Mouse (Mus musculus) right cerebral cortex, adult 2 months (tissue): ENCODE data around the gene Ak1.

Source experiments
- DNase-seq, 2 experiments: peaks; one replicate each; pipeline ENCODE4 v3.0.0; 2021 to 2022; ENCODE audit warnings: low spot score in 2 of 2

The Ak1 gene

DNA sequence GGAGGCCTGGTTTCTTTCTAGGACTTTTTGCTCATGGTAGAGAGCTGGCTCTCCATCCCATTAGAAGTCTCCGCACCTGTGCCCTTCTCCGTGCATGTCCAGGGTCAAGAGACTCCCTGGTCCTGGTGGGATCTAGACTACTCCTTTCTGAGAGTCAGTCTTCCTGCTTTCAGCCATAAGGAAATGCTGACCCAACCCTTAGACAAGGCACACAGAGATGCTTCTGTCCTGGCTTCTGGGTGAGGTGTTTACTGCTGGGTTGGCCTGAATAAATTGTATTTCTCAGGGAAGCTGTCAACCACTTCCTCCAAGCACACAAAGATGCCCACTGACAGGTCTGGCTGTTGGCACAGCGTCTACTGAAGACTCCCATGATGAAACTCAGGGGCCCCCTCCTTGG, 22.1 kb upstream of the Ak1 start, which contains the start of gene St6galnac6:
Gene St6galnac6 (plus strand): TSS at position 301 of the 400 bp plus-strand sequence.
- DNase-seq, result no peak

DNA sequence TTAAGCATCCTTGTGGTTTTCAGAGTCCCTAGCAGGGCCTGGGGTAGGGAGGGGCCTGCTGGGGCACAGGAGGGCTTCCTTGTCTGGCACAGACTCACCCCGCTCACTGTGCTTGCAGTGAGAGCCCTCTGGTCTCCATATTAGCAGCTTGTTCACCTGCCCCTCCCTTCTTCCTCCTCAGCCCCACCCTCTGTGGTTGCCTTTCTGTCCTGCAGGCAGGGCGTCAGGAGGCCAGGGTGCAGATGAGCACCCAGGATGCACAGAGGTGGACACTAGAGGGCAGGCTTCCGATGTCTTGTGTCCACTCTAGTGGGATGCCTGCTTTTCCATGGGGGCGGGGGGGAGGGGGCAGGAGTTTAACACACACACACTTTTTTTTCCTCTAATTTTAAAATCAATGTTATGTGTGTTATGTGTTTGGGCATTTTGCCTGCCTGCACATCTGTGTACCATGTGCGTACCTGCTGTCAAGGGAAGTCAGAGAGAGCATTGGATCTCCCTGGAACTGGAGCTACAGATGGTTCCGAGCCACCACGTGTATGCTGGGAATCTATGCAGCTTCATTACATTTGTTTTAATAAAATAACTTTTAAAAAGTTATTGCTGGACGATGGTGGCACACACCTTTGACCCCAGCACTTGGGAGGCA, 20.0 kb upstream of the Ak1 start:
- no peak for DNase-seq

DNA sequence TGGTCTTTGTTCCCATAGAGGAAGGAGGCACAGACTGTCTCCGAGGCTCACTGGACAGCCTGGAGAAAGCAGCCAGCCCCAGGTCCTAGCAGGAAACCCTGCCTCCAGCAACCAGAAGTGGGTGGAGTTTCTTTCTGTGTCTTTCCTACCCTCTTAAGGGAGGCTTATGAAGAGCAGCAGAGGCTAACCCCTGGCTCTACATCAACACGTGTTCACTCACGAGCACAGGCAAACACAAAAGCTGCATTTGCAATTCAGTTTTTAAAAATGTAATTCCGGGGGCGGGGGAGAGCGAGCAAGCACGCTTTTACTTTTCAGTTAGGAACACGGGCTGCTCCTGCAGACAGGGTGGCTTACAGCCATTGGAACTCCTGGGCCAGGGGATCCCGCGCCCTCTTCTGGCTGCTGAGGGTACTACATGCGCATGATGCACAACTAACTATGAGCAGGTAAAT, 18.9 kb upstream of the Ak1 start:
- DNase-seq, result peak; percentile 92 to 94

DNA sequence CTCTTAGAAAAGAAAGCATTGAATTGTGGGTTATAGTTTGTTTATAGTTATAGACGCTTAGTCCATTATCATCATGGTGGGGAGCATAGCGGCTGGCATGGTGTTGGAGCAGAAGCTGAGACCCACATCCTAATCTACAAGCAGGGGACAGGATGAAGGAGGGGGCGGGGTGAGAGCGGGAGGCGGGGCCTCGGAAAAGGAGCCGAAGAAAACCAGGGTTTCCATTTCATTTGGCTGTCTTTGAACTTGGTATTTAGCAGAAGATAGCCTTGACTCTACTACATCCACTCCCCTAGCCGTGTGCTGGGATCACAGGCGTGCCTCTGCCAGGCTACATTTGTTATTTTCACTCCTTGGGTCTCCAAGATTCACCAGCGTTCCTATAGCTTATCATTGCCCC, 16.9 kb upstream of the Ak1 start:
- no peak for DNase-seq

DNA sequence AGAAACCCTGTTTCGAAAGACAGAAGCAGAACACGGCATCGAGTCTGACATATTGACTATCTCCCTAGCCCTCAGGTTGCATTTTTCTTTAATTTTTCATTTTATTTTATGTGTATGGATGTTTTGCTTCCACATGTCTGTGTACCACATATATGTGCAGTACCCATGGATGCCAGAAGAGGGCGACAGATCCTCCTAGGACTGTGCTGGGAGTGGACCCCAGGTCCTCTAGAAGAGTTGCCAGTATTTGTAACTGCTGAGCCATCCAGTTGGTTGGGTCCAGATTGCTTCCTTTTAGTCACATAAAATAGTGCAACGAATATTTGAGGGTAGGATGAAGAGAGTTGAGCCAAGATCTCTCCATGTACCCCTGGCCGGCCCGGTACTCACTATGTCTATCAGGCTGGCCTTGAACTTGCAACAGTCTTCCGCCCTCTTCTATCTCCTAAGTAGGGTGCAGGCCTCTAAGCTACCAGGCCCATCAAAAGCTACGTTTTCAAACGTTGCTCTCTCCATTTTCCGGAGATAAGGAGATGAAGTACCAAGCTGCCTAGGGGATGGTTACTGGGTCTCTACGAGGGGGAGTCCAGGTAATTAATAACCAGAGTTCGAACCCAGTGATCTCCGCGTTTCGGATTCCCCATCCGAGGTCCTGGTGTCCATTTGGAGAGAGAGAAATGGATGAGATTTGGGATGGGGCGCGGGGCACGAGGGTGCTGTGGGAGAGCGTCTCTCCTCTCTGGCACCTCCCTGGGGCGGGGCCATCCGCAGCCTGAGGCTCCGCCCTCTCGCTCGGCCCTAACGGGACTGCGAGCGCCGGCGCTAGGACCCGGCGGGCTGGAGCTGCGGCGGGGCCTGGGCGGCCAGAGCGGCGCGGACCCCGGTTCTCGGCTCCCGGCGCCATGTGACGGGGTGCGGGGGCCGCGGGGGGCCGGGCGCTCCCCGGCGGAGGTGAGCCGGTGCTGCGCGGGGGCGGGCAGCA, 15.1 kb upstream of the Ak1 start:
- peak; percentile 71 to 81 for DNase-seq

DNA sequence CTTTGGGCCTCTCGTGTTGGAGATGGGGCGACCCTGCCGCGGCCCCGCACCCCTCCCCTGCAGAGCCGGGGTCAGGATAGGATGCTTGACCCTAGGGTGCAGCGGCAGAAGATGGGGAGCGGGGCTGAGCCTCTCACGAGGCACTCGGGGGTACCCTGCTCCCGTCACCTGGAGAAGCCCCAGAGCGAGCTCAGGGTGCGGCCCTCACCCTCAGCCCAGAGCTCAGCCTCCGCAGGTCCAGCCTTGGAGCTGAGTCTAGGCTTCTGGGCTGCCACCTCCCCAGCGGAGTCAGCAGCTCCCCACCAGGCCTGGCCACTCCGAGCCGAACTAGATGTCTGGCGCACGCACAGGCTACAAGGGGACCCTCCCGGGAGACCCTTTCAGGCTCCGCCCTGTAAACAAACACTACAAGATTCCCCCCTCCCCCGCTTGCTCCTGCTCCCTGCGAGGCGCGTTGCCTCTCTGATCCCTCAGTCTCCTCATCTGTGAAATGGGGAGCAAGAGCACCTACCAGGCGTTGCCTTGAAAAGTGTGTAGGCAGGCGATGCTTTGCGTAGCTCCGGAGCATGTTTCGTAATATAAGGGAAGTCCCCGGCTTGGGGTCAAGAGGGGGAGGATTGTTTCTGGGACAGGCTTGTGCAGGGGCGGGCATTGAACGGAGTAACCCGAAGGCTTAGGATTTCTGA, 14.2 kb upstream of the Ak1 start:
- DNase-seq, result peak; percentile 55 to 60

DNA sequence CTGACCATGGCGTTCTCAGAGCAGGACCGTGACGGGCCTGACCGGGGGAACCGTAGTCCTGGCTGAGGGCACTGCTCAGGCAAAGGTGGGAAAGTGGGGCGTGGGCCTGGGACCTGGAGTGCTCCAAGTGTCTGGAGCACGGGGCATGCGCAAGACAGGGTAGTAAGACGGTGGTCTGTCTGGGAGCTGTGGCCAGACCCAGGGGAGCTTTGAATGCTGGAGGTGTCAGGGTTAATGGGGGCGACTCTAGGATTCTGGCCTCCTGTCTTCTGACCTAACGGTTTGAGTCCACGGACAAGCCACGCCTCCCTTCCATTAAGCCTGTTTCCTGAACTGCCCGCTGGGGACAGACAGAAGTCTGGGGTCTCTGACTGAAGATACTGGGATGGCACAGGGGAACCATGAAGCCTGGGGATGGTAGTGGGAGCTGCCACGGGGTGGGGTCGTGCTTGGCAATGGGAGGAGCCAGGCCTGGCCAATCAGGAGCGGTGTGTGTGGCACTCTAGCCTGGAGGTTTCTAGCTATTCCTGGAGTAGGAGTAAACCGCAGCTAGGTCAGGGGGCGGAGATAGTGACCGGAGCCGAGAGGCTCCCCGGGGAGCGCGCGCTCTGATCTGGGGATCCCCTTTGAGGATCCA, 13.3 kb upstream of the Ak1 start:
- DNase-seq, result peak; percentile 43 to 47

DNA sequence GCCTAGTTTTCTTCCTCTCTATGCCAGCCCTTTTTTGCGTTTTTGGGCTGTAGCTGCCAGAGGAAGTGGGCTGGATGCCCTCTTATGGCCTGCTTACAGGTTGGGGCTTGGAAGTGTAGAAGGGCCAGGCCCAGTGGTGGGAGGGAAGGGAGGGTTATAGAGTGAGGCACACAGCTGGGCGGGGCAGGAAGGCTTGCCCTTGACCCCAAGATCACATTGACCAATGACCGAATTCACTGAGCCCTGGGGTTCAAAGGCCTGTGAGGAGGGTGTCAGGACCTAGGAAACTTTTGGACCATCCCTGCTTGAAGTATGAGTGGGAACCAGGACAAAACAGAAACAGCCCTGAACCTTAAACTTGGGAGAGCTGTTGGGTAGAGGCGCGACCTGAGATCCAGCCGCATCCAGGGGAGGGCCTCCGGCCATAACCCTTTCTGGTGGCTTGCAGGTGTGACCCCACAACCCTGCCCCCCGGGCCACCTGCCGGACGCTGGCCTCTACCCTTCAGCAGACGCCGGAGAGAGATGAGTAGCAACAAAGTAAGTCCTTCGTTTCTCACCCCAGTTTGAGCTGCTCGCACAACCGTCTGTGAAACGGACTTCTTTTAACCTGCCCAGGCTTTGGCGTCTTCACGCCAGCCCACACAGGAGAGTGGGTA, 12.7 kb upstream of the Ak1 start:
- DNase-seq, result no peak

DNA sequence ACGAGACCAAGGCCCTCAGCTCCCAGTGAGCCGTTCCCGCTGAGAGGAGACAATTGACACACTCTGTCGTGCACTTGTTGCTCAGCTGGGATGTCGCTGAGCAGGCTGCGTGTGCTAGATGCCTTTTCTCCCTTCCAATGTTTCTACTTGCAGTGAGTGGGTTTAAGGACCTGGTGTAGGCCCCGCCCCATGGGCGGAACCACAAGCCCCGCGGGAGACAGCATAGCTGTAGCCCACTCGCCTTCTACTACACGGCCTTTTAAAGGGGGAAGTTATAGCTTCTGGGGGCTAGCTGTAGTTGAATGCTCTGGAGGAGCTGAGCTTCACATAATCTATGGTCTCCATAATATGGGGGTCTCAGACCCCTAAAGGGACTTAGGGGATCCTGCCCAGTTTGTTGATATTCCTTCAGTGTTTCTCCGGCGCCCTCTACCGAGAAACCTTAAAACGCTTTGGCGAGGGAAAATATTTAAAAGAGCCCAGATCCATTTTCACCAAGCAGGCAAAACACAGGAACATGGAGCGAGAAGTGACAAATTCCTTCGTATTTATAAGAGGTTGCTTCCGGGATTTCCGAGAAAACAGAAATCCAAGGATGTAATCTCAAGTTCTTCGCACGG, 10.8 kb upstream of the Ak1 start:
- DNase-seq, result peak; percentile 58 to 71

DNA sequence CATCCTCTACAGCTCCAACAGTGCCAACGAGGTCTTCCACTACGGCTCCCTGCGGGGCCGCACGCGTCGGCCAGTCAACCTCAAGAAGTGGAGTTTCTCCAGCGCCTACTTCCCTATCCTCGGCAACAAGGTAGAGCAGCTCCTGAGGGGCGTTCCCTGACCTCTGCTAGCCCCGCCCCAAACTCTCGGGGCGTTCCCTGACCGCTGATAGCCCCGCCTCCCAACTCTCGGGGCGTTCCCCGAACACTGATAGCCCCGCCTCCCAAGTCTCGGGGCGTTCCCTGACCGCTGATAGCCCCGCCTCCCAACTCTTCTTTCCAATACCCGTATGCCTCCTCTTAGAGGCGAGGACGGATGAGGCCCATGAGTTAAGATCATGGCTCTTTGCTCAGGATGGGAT, 9.3 kb upstream of the Ak1 start:
- no peak for DNase-seq

DNA sequence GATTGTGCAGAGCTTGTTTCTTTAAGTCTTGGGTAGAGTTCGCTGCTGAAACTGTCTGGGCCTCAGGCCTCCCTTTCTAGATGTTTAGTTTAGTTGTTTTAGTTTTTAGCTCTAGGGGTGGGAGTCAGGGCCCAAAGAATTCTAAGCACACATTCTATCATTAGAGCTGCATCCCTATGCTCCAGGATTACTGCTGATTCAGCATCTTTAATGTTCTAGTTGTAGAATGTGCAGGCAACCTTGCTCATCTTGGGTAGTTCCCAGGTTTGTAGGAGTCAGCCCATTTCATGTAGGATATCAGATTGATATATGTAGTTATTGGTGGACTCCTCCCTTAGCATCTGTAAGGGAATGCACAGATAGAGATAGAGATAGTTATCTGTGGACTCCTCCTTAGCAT, 4.4 kb upstream of the Ak1 start:
- no peak for DNase-seq

DNA sequence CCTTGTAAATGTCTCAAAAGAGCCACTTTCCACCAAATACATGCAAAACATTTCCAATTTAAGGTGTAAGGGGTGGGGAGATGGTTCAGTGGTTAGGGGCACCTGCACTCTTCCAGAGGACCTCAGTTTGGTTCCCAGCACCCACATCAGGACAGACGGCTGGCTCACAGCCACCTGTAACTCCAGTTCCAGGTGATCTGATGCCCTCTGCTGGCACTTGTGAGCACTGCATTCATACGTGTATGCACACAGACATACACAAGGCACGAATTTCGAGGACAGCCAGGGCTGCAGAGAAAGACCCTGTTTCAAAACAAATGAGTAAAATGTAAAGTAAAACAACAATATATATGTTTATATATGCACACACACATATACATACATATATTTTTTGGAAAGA, 4.0 kb upstream of the Ak1 start:
- DNase-seq, result no peak

DNA sequence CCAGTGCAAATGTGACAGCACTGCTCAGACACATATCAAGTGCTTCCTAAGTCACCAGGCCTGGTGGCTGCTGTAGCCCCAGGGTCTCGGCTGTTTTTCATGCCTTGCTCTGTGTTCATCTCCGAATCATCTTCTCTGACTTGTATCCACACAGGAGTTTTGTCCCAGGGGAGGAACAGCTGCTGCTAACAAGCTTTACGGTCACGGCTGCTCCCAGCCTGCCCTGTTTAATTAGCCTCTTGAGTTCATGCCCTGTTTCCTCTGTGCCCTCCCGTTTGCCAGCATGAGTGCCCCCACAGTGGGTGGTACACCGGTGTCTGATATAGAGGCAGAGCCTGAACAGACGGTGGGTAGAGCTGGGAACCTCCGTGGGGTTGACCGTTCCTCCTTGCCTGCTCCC, 3.5 kb upstream of the Ak1 start:
- no peak for DNase-seq

DNA sequence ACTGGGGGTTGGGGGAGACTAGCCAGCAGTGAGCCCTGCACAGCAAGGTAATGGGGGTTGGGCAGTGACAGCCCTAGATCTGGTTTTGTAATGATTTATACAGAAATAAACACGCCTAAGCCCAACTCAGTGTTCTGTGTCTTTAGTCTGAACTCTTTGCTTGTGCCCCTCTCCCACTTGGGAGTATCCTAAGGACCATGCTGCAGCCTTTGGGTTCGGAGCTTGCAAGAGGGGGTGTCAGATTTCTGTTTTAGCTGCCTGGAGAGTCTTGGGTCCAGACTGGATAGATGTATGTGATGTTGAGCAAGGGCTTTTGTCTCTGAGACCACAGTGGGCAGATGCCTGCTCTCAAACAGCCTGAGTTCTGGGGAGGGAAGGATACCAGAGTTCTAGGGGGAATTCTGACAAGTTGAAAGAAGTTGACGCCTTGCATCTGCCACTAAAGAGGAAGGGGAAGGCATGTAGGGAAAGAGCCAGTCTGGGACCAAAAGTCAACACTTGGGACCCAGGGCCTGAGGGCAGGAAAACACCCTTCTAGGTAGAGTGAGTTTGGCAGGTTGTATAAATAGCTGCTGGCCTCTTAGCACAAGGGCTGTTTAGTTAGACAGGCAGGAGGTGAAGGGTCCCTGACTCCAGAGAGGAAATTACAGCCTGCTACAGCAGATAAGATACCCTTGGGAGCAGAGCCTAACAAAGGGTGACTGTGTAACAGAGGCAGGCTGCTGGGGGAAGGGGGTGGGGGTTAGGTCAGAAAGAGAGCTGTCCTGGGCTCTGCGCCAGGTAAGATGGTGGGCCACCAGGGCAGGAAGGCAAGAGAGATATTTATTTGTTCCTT, 659 bp upstream of the Ak1 start:
- DNase-seq, result no peak

DNA sequence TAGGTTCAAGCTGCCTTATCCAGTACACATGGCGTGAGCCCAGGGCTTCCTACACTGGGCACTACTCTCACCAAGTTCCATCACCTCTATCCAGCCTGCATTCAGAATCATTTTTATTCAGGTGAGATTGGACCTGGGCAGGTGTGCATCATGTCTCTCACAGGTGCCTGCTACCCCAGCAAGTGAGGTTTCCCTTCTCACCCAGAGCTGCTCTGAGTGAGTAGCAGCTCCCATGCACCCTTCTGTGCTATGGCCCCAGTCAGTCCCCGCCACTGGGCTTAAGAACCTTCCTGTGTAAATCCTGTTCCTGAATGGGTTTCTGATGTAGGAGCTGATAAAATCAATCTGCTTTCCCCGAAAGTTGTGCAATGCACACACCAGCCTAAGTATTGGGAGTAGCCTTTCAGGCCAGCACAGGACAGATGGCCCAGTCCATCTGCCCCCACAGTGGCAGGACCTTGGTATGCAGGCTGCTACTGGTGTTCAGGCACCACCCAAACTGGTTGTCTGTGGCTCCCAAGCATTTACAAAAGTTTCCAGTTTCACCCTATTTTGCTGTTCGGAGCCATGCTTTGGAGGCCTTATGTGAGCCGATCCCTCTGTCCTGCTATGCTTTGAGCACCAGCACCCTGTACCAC, 2.7 kb downstream of the Ak1 start:
- no peak for DNase-seq

DNA sequence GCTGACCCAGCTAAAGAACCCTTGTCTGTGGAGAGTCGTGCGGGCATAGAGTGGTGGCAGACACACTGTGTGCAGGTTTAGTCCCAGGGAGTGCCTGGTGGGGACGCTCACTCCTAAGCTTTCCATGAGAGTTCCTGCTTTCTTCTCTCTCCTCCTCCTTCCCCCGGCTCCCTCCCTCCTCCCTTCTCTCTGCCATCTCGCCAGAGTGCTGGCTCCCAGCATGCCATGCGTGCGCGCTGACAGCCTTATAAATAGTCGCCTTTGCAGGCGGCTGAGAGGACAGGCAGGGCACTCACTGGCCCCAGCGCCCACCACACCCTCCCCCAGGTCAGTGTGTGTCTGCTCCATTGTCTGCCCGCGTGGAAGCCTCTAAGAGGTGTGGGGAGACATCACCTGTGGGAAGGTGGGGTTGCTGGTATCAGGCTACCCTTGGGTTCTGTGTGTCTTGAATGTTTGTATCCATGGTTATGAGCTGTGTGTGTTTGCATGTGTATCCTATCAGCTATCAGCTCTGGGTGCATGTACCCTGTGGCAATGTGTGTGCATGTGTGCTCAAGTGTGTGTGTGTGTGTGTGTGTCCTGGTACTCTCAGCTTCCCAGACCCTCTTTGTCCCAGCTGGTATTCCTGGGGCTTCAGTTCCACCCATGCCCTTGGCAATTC, 3.8 kb downstream of the Ak1 start:
- DNase-seq, result peak; percentile 90 to 91

DNA sequence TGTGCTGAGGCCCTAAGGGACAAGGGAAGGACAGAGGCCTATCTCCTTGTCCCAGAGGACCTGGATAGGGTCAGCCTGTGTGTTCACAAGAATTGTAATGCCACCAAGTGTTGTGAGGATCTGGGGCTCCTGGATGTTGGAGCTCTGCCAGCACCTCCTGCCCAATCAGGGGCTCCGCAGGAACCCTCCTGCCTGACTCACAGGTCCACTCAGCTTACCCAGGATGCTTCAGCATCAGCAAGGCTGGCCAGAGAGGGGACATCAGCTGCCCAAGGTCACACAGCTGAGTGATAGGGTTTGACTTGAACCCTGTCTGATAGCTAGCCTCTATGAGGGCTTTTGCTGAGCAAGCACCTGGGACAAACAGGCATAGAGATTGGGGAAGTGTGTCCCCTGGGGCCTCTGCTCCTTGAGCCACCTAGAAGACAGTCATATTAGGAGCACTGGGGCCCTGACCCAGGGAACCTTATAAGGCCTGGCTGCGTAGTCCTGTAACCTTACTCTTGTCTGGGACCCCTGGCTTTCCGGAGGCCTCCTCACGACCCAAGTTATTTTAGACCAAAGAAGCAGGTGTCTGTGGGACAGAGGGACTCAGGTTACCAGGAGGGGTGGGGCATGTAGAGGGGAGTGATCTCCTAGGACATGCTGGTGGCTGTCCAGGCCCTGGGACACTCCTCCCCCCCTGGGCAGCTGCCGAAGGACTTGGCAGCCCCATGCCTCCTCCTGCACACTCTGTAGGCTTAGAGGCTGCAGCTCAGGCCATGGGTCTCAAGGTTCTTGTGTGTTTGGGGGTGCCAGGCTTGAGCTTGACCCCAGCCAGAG, 4.5 kb downstream of the Ak1 start:
- DNase-seq, result peak; percentile 65 to 71
